Mouse (Mus musculus): ENCODE data around the gene Mex3a. TPM values are rescaled to one million over a fixed set of nuclear protein-coding genes. Genes with fewer than 3 reads are reported as not detected.

The Mex3a gene
- polyA plus RNA-seq, 1 experiment from 2014 or later, result 21.5 TPM

DNA sequence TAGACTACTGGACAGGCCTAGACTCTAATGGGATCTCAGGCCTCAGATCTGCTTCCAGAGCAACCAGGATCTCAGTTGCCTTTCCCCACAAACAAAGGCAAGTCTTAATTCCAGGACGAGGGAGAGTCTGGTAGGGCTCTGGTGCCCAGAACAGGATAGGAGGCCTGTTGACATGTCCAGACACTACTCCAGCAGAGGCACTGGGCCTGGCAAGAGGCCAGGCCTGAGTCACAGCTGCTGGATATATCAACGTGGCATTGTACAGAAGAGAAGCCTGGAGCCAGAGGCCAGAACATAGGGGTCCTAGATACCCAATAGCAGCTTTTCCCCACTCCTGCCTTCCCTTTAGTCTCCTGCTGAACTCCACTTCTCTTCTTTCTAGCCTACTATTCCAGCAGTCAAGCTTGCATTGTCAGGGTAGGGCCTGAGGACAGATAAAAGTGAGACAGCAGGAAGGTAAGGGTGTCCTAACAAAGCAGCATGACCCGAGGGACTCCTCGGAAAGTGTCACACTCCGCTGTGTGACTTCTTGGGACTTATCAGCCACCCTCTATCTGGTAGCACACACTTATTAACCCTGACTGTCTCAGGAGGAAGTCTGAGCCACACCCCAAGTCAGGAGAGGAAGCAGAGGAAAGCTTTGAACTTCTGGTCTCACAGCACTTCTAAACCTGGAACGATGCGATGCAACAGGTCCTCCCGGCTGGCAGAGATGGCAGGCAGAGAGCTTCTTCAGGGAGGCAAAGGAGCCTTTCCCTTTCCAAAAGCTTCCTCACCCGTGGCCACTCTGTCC is 37.2 kb upstream of the Mex3a start:
- WGBS, result 63% methylated on average over 9 of the region's 9 CpGs
- Histone ChIP-seq H3K27me3 (replicated peaks; ENCODE audit: control insufficient read depth, insufficient read depth, low read length) (no peaks in the 10 kb centered on the region), H3K36me3 (ENCODE audit: control insufficient read depth, insufficient read depth, low read length) (peaks cover 36% of the 10 kb centered on the region), H3K27ac (replicated peaks; ENCODE audit: low read depth, low read length) (peak overlapping the region; percentile 94), H3K4me2 (ENCODE audit: low read depth, low read length) (peak overlapping the region; percentile 5; the same call in 1 of the 2 replicates), H3K9me3 (ENCODE audit: control insufficient read depth, low read length) (no peaks in the 10 kb centered on the region), H3K9ac (ENCODE audit: low read depth, low read length) (peak overlapping the region; percentile 35), H3K4me3 (ENCODE audit: low read depth, low read length) (no peak overlapping the region), H3K4me1 (ENCODE audit: control insufficient read depth, insufficient read depth, low read length) (peaks cover 54% of the 10 kb centered on the region)
- peak; percentile 89 for DNase-seq (ENCODE audit: low spot score)
- ATAC-seq (ENCODE audit: low read depth), result 0 out of 2 replicates have a peak, but pooled peaks have one; percentile 7

DNA sequence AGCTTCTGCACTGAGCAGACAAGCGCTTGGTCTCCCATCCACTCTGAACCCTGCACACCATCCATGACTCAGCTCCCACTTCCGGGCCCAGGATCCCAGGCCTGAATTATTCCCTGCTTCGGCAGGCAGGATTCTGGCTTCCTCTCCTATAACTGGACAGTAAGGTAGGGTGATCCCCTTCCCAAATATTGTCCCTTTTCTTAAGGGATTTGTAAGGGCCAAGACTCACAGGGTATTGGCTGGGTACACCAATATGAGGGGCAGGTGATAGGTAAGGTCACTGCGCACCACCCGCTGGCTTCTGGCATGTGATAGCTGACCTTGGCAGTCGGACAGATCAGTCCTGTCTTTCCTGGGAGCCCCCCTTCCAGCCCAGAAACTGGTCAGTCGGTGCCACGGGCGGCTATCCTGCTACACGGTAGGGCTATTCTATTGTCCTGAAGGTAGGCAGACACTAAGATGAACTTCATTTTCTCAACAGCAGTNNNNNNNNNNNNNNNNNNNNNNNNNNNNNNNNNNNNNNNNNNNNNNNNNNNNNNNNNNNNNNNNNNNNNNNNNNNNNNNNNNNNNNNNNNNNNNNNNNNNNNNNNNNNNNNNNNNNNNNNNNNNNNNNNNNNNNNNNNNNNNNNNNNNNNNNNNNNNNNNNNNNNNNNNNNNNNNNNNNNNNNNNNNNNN is 36.3 kb upstream of the Mex3a start:
- Histone ChIP-seq H3K27ac (replicated peaks; ENCODE audit: low read depth, low read length) (peak overlapping the region; percentile 94; the same call in 1 of the 2 replicates), H3K27me3 (replicated peaks; ENCODE audit: control insufficient read depth, insufficient read depth, low read length) (no peaks in the 10 kb centered on the region), H3K36me3 (ENCODE audit: control insufficient read depth, insufficient read depth, low read length) (peaks cover 37% of the 10 kb centered on the region), H3K4me3 (ENCODE audit: low read depth, low read length) (no peak overlapping the region), H3K9me3 (ENCODE audit: control insufficient read depth, low read length) (no peaks in the 10 kb centered on the region), H3K9ac (ENCODE audit: low read depth, low read length) (peak overlapping the region; percentile 35; the same call in 1 of the 2 replicates), H3K4me1 (ENCODE audit: control insufficient read depth, insufficient read depth, low read length) (peaks cover 51% of the 10 kb centered on the region), H3K4me2 (ENCODE audit: low read depth, low read length) (no peak overlapping the region)
- WGBS, result 82% methylated on average over 10 of the region's 10 CpGs
- DNase-seq (ENCODE audit: low spot score) (no peak), ATAC-seq (ENCODE audit: low read depth) (no peak)

DNA sequence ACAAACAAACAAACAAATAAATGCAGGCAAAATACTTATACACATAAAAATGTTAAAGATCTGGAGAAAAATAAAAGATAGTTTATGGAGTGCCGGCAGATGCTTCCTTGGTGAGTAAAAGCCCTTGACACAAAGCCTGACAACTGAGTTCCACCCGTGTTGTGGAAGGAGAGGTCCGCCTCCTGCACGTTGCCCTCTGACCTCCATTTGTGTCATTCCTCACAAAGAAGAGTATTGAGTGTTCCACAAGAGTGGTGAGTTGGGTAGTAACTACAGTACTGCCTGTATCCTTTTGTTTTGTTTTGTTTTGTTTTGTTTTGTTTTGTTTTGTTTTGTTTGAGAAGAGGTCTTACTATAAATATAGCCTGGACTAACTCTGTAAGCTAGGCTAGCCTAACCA is 32.6 kb upstream of the Mex3a start:
- no peak for DNase-seq (ENCODE audit: low spot score)
- ATAC-seq (ENCODE audit: low read depth), result no peak
- H3K4me1 ChIP-seq (ENCODE audit: control insufficient read depth, insufficient read depth, low read length), result peaks cover 45% of the 10 kb centered on the region
- peak overlapping the region; percentile 84; the same call in 1 of the 2 replicates for H3K4me2 ChIP-seq (ENCODE audit: low read depth, low read length)
- WGBS, result 73% methylated on average over 4 of the region's 4 CpGs
- H3K27me3 ChIP-seq (replicated peaks; ENCODE audit: control insufficient read depth, insufficient read depth, low read length), result no peaks in the 10 kb centered on the region
- H3K36me3 ChIP-seq (ENCODE audit: control insufficient read depth, insufficient read depth, low read length), result peaks cover 34% of the 10 kb centered on the region
- H3K9me3 ChIP-seq (ENCODE audit: control insufficient read depth, low read length), result no peaks in the 10 kb centered on the region
- no peak overlapping the region for H3K9ac ChIP-seq (ENCODE audit: low read depth, low read length)
- H3K27ac ChIP-seq (replicated peaks; ENCODE audit: low read depth, low read length), result no peak overlapping the region
- H3K4me3 ChIP-seq (ENCODE audit: low read depth, low read length), result 0 out of 2 replicates have a peak overlapping the region, but pooled peaks have one; percentile 97

DNA sequence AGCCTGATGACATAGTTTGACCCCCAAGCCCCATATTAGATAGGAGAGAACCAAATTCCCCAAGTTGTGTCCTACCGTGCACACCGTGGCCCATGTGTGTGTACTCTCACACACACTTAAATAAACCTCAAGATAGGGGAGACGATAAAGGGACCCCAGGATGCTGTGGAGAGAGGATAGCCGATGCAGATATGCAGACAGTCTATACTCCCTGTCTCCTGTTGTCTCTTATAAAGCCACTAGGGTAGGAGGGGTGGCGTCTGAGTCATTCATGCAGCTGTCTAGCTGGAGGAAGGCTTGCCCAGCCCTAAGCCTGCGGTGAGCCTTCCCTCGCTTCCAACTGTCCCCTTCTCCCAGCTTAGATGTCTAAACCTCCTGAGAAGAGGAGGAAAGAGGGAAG is 32.1 kb upstream of the Mex3a start:
- peak overlapping the region; percentile 97 for H3K4me3 ChIP-seq (ENCODE audit: low read depth, low read length)
- H3K4me2 ChIP-seq (ENCODE audit: low read depth, low read length), result peak overlapping the region; percentile 84

DNA sequence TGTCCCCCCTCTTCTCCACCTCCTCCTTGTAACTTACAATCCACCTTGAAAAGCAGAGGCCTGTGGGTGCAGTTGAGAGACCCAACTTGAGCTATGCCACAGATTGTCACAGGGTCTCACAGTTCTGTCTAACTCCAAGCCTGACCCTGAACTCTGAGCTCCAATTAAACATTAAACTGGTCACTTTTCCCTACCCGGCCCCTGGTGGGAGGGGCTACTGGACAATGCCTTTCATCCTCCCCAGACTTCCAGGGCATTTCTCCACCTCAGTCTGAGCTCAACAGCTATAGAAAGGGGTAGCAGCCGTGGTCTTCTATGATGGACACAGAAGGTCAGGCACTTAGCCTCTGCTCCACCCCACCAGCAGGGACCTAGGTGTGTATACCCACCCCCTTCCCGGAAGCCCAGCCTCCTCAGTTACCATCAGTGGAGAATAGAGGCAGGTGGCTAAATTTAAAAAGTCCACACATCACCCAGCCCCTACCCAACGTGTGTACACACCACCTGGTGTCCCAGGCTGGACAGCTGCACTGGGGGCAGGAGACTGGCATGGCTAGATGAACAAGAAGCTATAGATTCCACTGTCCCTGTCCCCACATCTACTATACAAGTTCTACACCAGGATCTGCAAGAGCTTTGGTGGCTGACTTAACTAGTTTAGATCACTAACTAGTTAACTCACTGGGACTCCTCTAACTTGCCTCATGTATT is 31.4 kb upstream of the Mex3a start:
- WGBS, result 54% methylated on average over 4 of the region's 4 CpGs
- peak overlapping the region; percentile 97 for H3K4me3 ChIP-seq (ENCODE audit: low read depth, low read length)

More for the DNA sequence above, 32.1 kb upstream of the Mex3a start:
- Histone ChIP-seq H3K9ac (ENCODE audit: low read depth, low read length) (no peak overlapping the region), H3K36me3 (ENCODE audit: control insufficient read depth, insufficient read depth, low read length) (peaks cover 33% of the 10 kb centered on the region), H3K4me1 (ENCODE audit: control insufficient read depth, insufficient read depth, low read length) (peaks cover 45% of the 10 kb centered on the region), H3K9me3 (ENCODE audit: control insufficient read depth, low read length) (no peaks in the 10 kb centered on the region), H3K27me3 (replicated peaks; ENCODE audit: control insufficient read depth, insufficient read depth, low read length) (no peaks in the 10 kb centered on the region), H3K27ac (replicated peaks; ENCODE audit: low read depth, low read length) (peak overlapping the region; percentile 33; the same call in 1 of the 2 replicates)
- ATAC-seq (ENCODE audit: low read depth) (no peak), DNase-seq (ENCODE audit: low spot score) (no peak)
- WGBS, result 86% methylated on average over 7 of the region's 7 CpGs

DNA sequence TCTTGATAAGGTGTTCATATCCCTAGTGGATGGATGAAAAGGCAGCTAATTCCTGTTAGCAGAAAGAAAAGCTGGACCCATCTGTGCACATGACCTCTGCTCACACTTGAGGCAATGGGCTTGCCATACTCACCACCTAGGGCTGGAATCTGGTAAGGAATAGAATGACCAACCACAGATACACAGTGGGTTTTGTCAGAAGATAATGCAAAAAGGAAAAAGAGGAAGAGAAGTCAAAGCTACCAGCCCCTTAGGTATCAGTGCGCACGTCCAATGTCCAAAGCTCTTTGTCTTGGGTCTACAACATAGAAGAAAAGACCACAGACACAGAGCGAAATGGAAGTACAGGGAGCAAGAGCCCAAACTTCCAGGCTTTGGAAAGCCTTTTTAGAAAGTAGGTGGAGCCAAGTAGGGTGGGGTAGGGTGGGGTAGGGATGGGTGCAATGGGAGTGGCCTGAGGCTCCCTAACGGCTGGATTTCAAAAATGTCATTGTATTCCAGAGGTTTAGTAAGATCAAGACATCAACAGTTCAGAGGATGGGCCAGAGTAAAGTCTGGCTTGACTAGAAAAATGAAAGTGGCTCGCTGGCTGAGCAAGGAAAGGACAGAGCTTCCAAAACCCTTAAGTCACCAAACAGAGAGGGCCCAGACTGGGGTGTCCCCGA is 30.7 kb upstream of the Mex3a start:
- DNase-seq (ENCODE audit: low spot score) (no peak), ATAC-seq (ENCODE audit: low read depth) (no peak)
- Histone ChIP-seq H3K27me3 (replicated peaks; ENCODE audit: control insufficient read depth, insufficient read depth, low read length) (no peaks in the 10 kb centered on the region), H3K9me3 (ENCODE audit: control insufficient read depth, low read length) (no peaks in the 10 kb centered on the region), H3K4me3 (ENCODE audit: low read depth, low read length) (peak overlapping the region; percentile 97), H3K9ac (ENCODE audit: low read depth, low read length) (peak overlapping the region; percentile 97), H3K4me2 (ENCODE audit: low read depth, low read length) (peak overlapping the region; percentile 84), H3K4me1 (ENCODE audit: control insufficient read depth, insufficient read depth, low read length) (peaks cover 52% of the 10 kb centered on the region), H3K27ac (replicated peaks; ENCODE audit: low read depth, low read length) (peak overlapping the region; percentile 99), H3K36me3 (ENCODE audit: control insufficient read depth, insufficient read depth, low read length) (peaks cover 29% of the 10 kb centered on the region)
- 44% methylated on average over 6 of the region's 6 CpGs for WGBS

More for the DNA sequence above, 31.4 kb upstream of the Mex3a start:
- ATAC-seq (ENCODE audit: low read depth) (no peak), DNase-seq (ENCODE audit: low spot score) (no peak)
- Histone ChIP-seq H3K4me1 (ENCODE audit: control insufficient read depth, insufficient read depth, low read length) (peaks cover 45% of the 10 kb centered on the region), H3K36me3 (ENCODE audit: control insufficient read depth, insufficient read depth, low read length) (peaks cover 29% of the 10 kb centered on the region), H3K9me3 (ENCODE audit: control insufficient read depth, low read length) (no peaks in the 10 kb centered on the region), H3K27ac (replicated peaks; ENCODE audit: low read depth, low read length) (peak overlapping the region; percentile 99; the same call in 1 of the 2 replicates), H3K27me3 (replicated peaks; ENCODE audit: control insufficient read depth, insufficient read depth, low read length) (no peaks in the 10 kb centered on the region), H3K9ac (ENCODE audit: low read depth, low read length) (peak overlapping the region; percentile 97), H3K4me2 (ENCODE audit: low read depth, low read length) (peak overlapping the region; percentile 84)

- DNase-seq (ENCODE audit: low spot score) (peak; percentile 55), ATAC-seq (ENCODE audit: low read depth) (no peak)
- H3K4me2 ChIP-seq (ENCODE audit: low read depth, low read length), result peak overlapping the region; percentile 84
- peaks cover 29% of the 10 kb centered on the region for H3K36me3 ChIP-seq (ENCODE audit: control insufficient read depth, insufficient read depth, low read length)
- peak overlapping the region; percentile 97 for H3K9ac ChIP-seq (ENCODE audit: low read depth, low read length)
- H3K27me3 ChIP-seq (replicated peaks; ENCODE audit: control insufficient read depth, insufficient read depth, low read length), result no peaks in the 10 kb centered on the region
- WGBS, result 8% methylated on average over 11 of the region's 11 CpGs
- H3K9me3 ChIP-seq (ENCODE audit: control insufficient read depth, low read length), result no peaks in the 10 kb centered on the region
- H3K4me1 ChIP-seq (ENCODE audit: control insufficient read depth, insufficient read depth, low read length), result peaks cover 53% of the 10 kb centered on the region
- peak overlapping the region; percentile 97 for H3K4me3 ChIP-seq (ENCODE audit: low read depth, low read length)
- peak overlapping the region; percentile 99 for H3K27ac ChIP-seq (replicated peaks; ENCODE audit: low read depth, low read length)
Observed at GRCm38 (mm10) chr3:88502031-88502571, 30.1 kb upstream of the Mex3a start.
